Mouse (Mus musculus) leukemia stem cell, adult 10-12 weeks (primary cell): Measurements from ENCODE around the gene Magoh. TPM values are rescaled to one million over a fixed set of nuclear protein-coding genes. Genes with fewer than 3 reads are reported as not detected.

ENCODE experiments used
- polyA plus RNA-seq: library from polyadenylated mRNA; stranded (reverse); fragments of >175 nt; gene quantifications from 2 replicates; pipeline ENCODE4 v1.2.3, GENCODE M21; 2012; ENCODE audit warnings: low replicate concordance

The Magoh gene
- polyA plus RNA-seq = 1.6 and 8.4 TPM in 2 replicates

DNA sequence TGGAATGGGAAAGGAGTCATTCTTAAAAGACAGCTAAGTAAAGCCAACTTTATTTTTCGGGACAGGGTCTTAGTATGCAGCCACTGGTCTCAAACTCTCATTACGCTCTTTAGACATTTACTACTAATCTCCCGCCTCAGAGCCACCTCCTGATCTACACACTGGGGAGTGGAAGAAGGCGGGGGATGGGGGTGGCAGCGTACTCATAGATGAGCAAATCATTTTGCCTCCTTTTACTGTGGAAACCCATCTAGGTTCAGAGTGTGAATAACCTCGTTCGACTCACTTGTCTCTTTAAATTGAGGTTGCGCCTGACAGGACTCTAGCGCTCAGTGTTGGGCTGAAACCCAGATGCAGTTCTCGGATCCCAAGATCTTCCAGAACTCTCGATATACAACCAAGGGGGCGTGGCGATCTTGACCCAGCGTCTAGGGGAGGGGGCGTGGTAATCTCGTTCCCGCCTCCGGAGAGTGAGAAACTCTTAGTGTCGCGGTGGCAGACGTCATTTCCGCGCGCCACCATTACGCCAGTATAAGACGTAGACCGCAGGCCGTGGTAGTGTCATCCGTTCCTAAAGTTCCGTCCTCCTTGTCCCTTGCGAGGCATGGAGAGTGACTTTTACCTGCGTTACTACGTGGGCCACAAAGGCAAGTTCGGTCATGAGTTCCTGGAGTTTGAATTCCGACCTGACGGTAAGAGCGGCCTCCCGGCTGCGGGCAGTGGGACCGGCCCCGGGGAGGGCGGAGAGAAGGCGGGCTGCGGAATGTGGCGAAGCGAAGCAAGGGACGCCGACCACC is at the start of gene Magoh:
TSS of gene Magoh (plus strand) at position 502 of the 797 bp plus-strand sequence.

GRCm38 (mm10) chr4:107889731-107890432 is 10.3 kb downstream of the Magoh start, which contains the start of gene 0610037L13Rik:
Gene 0610037L13Rik, plus strand, starts transcription at chr4:107889813.

DNA sequence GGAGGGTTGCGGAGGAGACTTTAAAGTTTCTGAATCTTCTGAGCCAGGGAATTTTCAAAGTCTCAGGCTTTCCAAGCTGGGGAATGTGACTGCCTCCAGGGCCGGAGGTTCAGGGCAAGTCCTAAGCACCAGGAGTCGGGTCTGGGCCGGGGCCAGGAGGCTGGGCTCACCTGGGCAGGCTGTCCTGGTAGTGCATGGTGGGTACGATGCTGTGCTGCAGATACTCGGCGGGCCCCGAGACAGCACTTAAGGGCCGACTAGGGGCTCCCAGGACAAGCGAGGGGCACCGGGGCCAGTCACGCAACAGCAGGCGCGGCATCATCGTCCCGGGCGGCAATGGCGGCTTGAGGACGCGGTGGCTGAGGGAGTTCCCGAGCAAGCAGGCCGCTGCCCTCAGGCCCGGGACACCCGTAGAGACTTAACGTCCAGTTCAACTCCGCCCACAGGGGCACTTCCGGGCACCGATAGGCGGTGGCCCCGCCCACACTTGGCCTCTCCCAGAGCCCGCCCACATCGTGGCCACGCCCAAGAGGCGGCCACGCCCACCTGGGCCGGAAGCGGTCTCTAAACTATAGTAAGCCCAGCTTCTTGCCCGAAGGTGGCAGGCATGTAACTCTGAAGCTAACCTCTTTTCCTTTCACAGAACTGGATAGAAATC is 43.7 kb downstream of the Magoh start, which contains the start of gene Cpt2:
TSS of gene Cpt2 (minus strand) at position 466 of the 658 bp plus-strand sequence.

Other genes with a start within 250 kb of the Magoh start
- 0.90 and 6.4 TPM in 2 replicates for gene Dmrtb1, start 195.5 kb upstream of the Magoh start, polyA plus RNA-seq
- 19.6 and 22.9 TPM in 2 replicates for gene Lrp8, start 77.5 kb upstream of the Magoh start, polyA plus RNA-seq
- 1.8 and 3.2 TPM in 2 replicates for gene 0610037L13Rik, start 10.1 kb downstream of the Magoh start, polyA plus RNA-seq
- 157 and 160 TPM in 2 replicates for gene Cpt2, start 43.9 kb downstream of the Magoh start, polyA plus RNA-seq
- 0.15 TPM in 1 of 2 replicates, not detected in the other for gene Slc1a7, start 88.6 kb downstream of the Magoh start, polyA plus RNA-seq
- 2.5 and 7.9 TPM in 2 replicates for gene Podn, start 216.7 kb downstream of the Magoh start, polyA plus RNA-seq